Mouse (Mus musculus) cerebellum, postnatal 14 days (tissue): ENCODE measurements at regions not wholly inside any gene's neighbourhood (a gene's known extent, or its start where the extent isn't known, plus 50 kb on each side); places are given as distances from the start of the nearest gene placed in this dataset.

Experiments
- DNase-seq, 2 experiments: peaks; one replicate each; pipeline ENCODE4 v3.0.0; 2021; ENCODE audit warnings: mixed read lengths in 2 of 2

DNA sequence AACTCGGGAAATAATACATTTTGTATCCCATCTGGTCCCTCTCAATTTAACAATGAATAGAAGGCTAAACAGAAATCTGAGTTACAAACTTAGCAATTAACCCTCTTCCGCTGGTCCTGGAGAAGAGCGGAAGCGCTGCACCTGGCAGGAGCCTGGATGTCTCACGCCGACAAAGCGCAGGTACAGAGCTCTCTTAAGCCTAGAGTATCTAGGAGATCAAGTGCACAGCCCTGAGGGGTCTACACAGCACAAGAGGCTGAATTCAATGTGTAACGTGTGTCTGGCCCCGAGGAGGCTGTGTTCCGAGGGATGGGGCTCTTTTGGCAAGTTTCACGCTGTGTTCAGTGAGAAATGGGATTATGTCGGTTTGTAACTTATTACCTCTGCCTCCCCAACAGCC lies 255.1 kb upstream of the Sdk2 start:
- no peak for DNase-seq

DNA sequence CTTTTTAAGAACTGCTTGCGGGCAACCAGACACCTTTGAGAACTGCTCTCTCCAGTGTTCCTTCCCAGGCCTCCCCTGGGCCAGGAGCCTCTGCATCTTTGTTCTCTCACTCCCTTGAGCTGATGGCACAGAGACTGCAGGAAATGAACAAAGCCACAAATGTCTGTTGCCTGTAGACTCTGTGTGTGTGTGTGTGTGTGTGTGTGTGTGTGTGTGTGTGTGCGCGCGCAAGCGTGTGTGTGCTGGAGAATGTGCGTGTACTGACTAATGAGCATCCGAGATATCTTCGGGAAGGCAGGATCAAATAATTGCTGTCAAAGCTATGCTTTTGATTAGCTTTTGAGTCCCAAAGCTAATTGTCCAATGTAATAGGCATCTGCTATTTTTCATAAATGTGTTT lies 254.7 kb upstream of the Sdk2 start:
- DNase-seq, result no peak

GRCm38 (mm10) chr11:114315274-114315673 lies 248.4 kb upstream of the Sdk2 start:
- DNase-seq, result no peak

DNA sequence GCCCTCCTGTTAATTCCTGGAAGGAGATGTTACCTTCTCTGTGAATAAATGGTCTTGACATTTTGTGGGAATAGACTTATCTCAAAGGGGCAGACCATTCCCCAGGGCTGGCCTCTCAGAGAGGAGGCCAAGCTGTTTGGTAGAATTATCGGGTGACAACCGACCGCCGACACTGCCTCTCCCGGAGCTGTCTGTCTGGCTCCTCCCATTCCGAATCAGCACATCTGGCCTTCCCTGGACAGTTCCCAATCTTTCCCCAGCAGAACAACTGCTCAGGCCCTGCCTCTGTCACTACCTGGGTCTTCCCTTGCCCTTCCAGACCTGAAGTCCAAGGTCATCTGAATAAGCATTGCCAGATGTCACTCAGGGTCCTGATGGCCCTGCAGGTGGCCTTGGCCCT lies 246.8 kb upstream of the Sdk2 start:
- DNase-seq, result no peak

DNA sequence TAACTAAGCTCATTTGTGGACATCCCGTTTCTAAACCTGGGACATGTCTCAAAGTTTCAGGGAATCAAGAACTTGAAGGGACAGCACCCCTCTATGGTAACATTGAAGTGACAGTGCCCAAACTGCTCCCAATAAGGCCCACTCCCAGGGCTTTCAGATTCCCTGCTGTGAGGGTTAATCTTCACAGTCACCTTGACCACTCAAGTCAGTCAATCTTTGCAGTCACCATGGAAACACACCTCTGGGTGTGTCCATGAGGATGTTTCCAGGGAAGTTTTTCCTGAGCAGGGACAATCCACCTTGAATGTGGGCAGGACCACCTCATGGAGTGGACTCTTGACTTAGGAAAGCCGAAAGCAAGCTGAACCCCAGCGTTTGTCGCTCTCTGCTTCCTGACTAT lies 244.8 kb upstream of the Sdk2 start:
- no peak for DNase-seq

- peak; percentile 23 to 37 for DNase-seq
These were observed 236.9 kb upstream of the Sdk2 start for GRCm38 (mm10) chr11:114303636-114304354.

DNA sequence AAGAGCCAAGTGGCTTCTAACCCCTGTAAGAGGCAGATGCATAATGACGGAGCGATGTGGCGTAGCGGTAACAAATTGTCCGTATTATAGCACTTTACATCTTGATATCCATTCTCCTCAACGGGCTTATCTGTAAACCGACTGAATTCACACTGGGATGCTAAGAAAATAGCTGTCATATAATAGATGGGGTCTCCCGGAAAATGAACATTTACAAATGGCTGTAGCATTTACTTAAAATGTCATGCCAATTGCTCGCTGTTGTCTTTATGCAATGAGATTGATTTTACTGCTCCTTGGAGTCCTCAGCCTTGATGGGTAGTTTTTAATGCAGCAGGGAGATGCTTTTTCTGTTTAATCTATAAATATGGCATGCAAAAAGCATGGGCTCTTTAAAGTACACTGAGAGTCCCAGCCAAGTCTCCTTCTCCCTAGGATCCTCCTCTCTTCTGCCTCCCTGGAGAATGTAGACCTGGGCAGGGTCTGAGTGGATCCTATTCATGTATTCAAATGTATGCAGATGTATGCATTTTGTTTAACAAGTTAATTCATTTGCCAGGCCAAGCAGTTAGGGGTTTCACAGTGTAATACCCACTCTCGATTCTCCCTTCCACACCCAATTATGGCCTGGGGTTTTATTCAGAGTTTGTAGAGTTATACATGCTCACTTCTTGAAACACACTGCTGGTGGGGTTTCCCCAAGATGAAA lies 233.9 kb upstream of the Sdk2 start:
- DNase-seq, result no peak

DNA sequence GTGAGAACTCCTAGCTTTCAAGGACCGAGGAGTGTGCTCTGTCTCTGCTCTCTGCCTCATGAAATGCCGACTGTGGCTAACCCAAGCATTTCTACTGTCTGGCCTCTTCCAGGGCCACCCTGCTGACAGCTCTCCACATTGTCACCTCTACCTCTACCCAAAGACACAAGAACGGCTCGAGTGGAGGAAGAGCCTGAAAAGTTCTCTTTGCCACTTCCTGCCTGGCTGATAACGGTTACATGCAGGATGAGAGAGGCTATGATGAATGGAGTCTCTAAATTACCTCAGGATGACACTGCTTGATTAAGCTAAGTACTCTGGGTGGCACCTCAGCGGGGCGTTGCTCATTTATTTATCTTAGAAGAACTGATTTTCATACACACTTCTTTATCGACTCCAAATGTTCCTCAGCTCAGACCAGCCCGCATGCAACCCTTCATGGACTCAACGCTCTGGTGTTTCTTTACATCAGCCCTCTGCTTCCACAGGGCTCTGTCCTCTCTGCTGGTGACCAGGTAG lies 230.0 kb upstream of the Sdk2 start:
- no peak for DNase-seq

GRCm38 (mm10) chr11:114294511-114295250 lies 227.8 kb upstream of the Sdk2 start:
- peak; percentile 71 to 76 for DNase-seq

DNA sequence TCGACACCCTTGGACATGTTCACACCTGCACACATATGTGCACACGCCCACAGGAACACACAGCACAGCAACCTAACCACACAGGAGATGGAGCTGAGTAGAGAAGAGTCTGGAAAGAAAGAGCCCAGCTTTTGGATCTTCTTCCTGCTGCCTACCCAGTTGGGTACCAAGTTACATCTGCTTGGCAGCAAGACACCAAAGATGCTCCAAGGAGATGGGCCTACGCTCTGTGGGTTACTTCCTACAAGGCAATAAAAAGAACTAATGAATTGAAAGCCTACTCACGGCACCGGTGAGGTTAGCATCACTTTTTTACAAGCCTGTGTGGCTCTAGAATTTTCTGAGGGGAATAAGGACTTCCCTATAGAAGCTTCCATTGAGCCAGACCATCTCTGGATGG lies 224.4 kb upstream of the Sdk2 start:
- no peak for DNase-seq

GRCm38 (mm10) chr11:114289946-114290345 lies 223.1 kb upstream of the Sdk2 start:
- peak in 1 of 2 experiments; percentile 37 for DNase-seq

GRCm38 (mm10) chr11:114284820-114285666 lies 218.2 kb upstream of the Sdk2 start:
- DNase-seq, result no peak

- DNase-seq, result peak; percentile 61 to 77
These were observed 216.4 kb upstream of the Sdk2 start for GRCm38 (mm10) chr11:114283208-114283607.

DNA sequence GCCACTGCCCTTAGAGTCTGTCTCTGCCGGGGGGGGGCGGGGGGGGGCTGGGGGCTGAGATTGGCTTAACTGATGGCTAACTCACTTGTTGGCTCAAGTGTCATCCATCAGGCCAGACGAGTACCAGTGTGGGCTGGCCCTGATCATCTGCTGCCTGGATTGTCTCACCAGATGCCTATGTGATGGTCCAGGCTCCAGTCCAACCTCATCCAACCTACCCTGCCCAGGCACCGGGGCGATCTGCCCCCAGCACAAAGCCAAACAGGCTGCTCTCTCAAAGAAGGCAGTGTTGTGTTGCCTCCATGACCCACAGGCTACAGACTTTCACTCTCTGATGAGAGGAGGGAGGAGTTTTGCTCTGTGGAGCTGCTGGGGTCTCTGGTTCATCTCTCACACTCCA lies 215.7 kb upstream of the Sdk2 start:
- peak; percentile 41 to 56 for DNase-seq

DNA sequence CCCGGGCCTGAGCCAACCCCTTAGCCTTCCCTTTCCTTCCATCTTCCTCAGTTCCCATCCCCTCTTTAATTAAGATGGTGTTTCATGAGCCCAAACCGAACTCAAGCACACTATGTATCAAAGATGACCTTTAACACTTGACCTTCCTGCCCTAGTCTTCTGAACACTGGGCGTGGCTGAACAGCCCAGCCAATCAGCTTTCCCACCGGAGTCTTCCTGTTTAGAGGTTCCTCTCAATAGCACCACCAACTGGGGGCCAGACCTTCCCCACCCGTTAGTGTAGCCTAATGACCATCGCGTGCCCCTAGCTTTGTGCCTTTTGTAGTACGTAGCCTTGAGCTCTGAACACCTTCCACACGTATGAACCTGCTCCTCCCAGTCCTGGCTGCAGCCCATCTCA lies 215.0 kb upstream of the Sdk2 start:
- DNase-seq, result no peak

GRCm38 (mm10) chr11:114281041-114281695 lies 214.3 kb upstream of the Sdk2 start:
- no peak for DNase-seq

DNA sequence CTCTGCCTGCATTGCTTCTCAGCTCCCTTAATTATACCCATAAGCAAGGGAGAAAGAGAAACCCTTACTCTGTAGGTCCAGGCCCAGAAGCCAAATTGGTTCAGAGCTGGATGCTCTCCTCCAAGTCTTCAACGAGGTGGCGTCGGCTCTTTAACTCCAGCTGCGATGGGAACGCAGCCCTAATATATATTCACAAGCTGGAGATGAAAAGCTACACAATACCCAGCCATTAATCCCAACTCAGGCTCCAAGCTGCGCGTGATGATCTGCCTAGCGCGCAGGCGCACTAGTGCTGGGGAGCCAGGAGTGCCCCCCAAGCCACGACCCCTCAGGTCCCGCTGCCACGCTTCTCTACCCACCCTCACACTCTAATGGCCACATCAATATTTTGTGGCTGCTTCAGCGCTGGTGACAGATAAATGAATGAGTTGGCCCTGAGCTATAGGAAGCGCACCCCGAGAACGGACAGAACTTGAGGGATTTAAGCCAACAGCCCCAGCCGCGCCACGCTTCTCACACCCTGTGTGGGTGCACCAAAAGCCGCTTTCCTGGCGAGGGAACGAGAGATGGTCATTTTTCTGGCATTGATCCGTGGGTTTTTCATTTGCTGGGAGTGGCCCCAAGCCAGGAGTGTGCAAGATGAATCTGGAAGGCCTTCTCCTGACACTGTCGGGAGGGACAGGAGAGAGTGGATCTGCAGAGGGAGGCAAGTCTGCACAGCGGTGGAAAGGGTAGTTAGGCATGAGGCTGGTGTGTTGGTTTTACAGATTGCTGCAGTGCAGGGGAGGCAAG lies 210.9 kb upstream of the Sdk2 start:
- peak; percentile 45 to 49 for DNase-seq

- no peak for DNase-seq
These were observed 203.7 kb upstream of the Sdk2 start for GRCm38 (mm10) chr11:114270358-114271072.

DNA sequence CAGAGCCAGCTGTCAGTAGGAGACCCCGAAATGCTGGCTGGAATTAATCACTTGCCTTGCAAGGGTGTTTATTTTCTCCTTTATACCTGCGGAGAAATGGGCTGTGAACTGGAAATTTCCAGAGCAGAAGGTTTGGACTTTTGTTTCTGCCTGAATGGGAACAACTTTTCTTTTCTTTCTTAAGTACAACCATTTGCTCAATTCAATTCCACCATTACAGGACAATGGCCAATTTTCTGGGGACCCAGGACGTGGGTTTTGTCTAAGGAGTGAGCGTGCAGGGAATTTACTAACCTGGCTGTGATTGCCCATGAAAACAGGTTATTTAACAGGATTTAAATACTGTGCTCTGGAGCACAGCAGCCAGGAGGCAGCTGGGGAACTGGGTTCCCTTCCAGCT lies 195.1 kb upstream of the Sdk2 start:
- no peak for DNase-seq

- no peak for DNase-seq
These were observed 191.4 kb upstream of the Sdk2 start for GRCm38 (mm10) chr11:114258218-114258617.

- no peak for DNase-seq
These were observed 190.9 kb upstream of the Sdk2 start for GRCm38 (mm10) chr11:114257756-114258155.
